Mouse (Mus musculus) CH12.LX (cell line): Measurements from ENCODE around the gene Spop. TPM values are rescaled to one million over a fixed set of nuclear protein-coding genes. Genes with fewer than 3 reads are reported as not detected.
"Not testable (repeated sequence)": the region's sequence is repeated elsewhere in the genome, so short reads cannot be mapped to it uniquely, and the experiment has no call there.

Experiments used
- DNase-seq: peaks from one replicate; pipeline ENCODE4 v3.0.0-alpha.2; 2013; ENCODE audit errors: extremely low read depth
- H3K27ac ChIP-seq: 2 replicates; pipeline ENCODE4 v1.5.1; 2012; ENCODE audit warnings: low read depth, mild to moderate bottlenecking, control low read depth, moderate library complexity; ENCODE audit not compliant: insufficient read depth
- H3K27me3 ChIP-seq: replicated peaks from 2 replicates; pipeline ENCODE3; 2012; ENCODE audit warnings: inconsistent platforms
- H3K36me3 ChIP-seq, 2 experiments: replicated peaks in 1 of 2; 2 replicates each; pipeline versions ENCODE3 to v1.6.1; 2012; ENCODE audit warnings: inconsistent platforms in 1 of 2, low read length in 1 of 2, mild to moderate bottlenecking in 1 of 2, mixed read lengths in 1 of 2, moderate library complexity in 1 of 2; ENCODE audit not compliant: control insufficient read depth in 1 of 2, insufficient read depth in 1 of 2
- H3K4me1 ChIP-seq, 2 experiments: 2 replicates each; pipeline ENCODE4 v1.6.1; 2012; ENCODE audit warnings: inconsistent platforms in 1 of 2, moderate library complexity in 1 of 2; ENCODE audit not compliant: insufficient read depth in 2 of 2, control insufficient read depth in 1 of 2
- H3K4me2 ChIP-seq: 2 replicates; pipeline ENCODE4 v1.6.1; 2012; ENCODE audit warnings: low read depth, mild to moderate bottlenecking, control low read depth; ENCODE audit not compliant: poor library complexity, insufficient read depth, severe bottlenecking
- H3K4me3 ChIP-seq, 3 experiments: fragments of 150-350 bp in 1 of 3; sonication (generic) in 1 of 3; replicated peaks in 1 of 3; 2 replicates each; pipeline versions ENCODE3 to v1.5.1; 2011 to 2012; ENCODE audit warnings: low read depth in 2 of 3, low read length in 2 of 3, mild to moderate bottlenecking in 2 of 3, moderate library complexity in 2 of 3, control low read depth in 1 of 3, improper control_type of control experiment in 1 of 3, inconsistent platforms in 1 of 3, mixed read lengths in 1 of 3; ENCODE audit not compliant: poor library complexity in 1 of 3
- H3K79me2 ChIP-seq: replicated peaks from 2 replicates; pipeline ENCODE4 v1.6.1; 2012; ENCODE audit warnings: mild to moderate bottlenecking, moderate library complexity; ENCODE audit not compliant: control insufficient read depth, poor library complexity, insufficient read depth, severe bottlenecking; ENCODE audit errors: extremely low read depth
- H3K9ac ChIP-seq: 2 replicates; pipeline ENCODE4 v1.6.1; 2012; ENCODE audit warnings: low read depth, mild to moderate bottlenecking, control low read depth, moderate library complexity; ENCODE audit not compliant: insufficient read depth
- H3K9me3 ChIP-seq: replicated peaks from 2 replicates; pipeline ENCODE3; 2012; ENCODE audit warnings: low read length, inconsistent platforms, mixed read lengths
- CTCF ChIP-seq, 2 experiments: IDR thresholded peaks in 1 of 2; conservative IDR thresholded peaks in 1 of 2; 2 replicates each; pipeline ENCODE4 v1.5.1; 2011 to 2012; ENCODE audit warnings: low read depth in 2 of 2, low read length in 2 of 2, improper control_type of control experiment in 1 of 2, inconsistent platforms in 1 of 2, mild to moderate bottlenecking in 1 of 2, moderate library complexity in 1 of 2
- ELF1 ChIP-seq: IDR thresholded peaks from 2 replicates; pipeline ENCODE4 v1.6.1; 2014; ENCODE audit warnings: low read depth, mild to moderate bottlenecking, inconsistent platforms, low read length, improper control_type of control experiment
- ETS1 ChIP-seq: conservative IDR thresholded peaks from 2 replicates; pipeline ENCODE4 v1.6.1; 2012; ENCODE audit warnings: low read depth, mild to moderate bottlenecking, inconsistent platforms, low read length, improper control_type of control experiment, moderate library complexity
- HCFC1 ChIP-seq: IDR thresholded peaks from 2 replicates; pipeline ENCODE4 v1.6.1; 2012; ENCODE audit warnings: low read depth, mild to moderate bottlenecking, inconsistent platforms, low read length, improper control_type of control experiment
- JUN ChIP-seq: IDR thresholded peaks from 2 replicates; pipeline ENCODE4 v1.6.1; 2011; ENCODE audit warnings: low read depth, mild to moderate bottlenecking, low read length, improper control_type of control experiment, moderate library complexity; ENCODE audit not compliant: insufficient read depth
- JUND ChIP-seq: conservative IDR thresholded peaks from 2 replicates; pipeline ENCODE4 v1.6.1; 2011; ENCODE audit warnings: low read depth, low read length, improper control_type of control experiment
- MEF2A ChIP-seq: IDR thresholded peaks from 2 replicates; pipeline ENCODE4 v1.6.1; 2014; ENCODE audit warnings: low read depth, mild to moderate bottlenecking, inconsistent platforms, low read length, improper control_type of control experiment, borderline replicate concordance
- MXI1 ChIP-seq: IDR thresholded peaks from 2 replicates; pipeline ENCODE4 v1.6.1; 2011; ENCODE audit warnings: mild to moderate bottlenecking, low read depth, low read length, improper control_type of control experiment
- NRF1 ChIP-seq: IDR thresholded peaks from 2 replicates; pipeline ENCODE4 v1.6.1; 2014; ENCODE audit warnings: low read depth, mild to moderate bottlenecking, inconsistent platforms, low read length, improper control_type of control experiment, moderate library complexity
- PAX5 ChIP-seq: IDR thresholded peaks from 2 replicates; pipeline ENCODE4 v1.6.1; 2012; ENCODE audit warnings: low read length, inconsistent platforms, mixed read lengths
- RAD21 ChIP-seq: IDR thresholded peaks from 2 replicates; pipeline ENCODE4 v1.6.1; 2011; ENCODE audit warnings: low read depth, mild to moderate bottlenecking, low read length, improper control_type of control experiment, moderate library complexity
- RCOR1 ChIP-seq: conservative IDR thresholded peaks from 2 replicates; pipeline ENCODE4 v1.6.1; 2012; ENCODE audit warnings: low read depth, mild to moderate bottlenecking, inconsistent platforms, low read length, improper control_type of control experiment
- SMC3 ChIP-seq: IDR thresholded peaks from 2 replicates; pipeline ENCODE4 v1.6.1; 2011; ENCODE audit warnings: low read depth, low read length, improper control_type of control experiment
- TCF12 ChIP-seq: IDR thresholded peaks from 2 replicates; pipeline ENCODE4 v1.6.1; 2014; ENCODE audit warnings: low read depth, mild to moderate bottlenecking, inconsistent platforms, low read length, improper control_type of control experiment
- USF2 ChIP-seq: conservative IDR thresholded peaks from 2 replicates; pipeline ENCODE4 v1.6.1; 2011; ENCODE audit warnings: low read depth, low read length, improper control_type of control experiment
- ZKSCAN1 ChIP-seq: IDR thresholded peaks from 2 replicates; pipeline ENCODE4 v1.6.1; 2012; ENCODE audit warnings: low read depth, inconsistent platforms, low read length, improper control_type of control experiment, borderline replicate concordance
- ZMIZ1 ChIP-seq: IDR thresholded peaks from 2 replicates; pipeline ENCODE4 v1.6.1; 2012; ENCODE audit warnings: low read depth, mild to moderate bottlenecking, inconsistent platforms, low read length, improper control_type of control experiment
- ZNF384 ChIP-seq: IDR thresholded peaks from 2 replicates; pipeline ENCODE4 v1.6.1; 2012; ENCODE audit warnings: low read depth, low read length, improper control_type of control experiment, inconsistent platforms
- dilution Hi-C: fragments of 300-500 bp; cut with MboI; formaldehyde crosslinking; loops from 2 replicates; pipeline ENCODE4 v1.14.3; 2020; ENCODE audit warnings: low sequenced_read_pairs; ENCODE audit not compliant: extremely low pct_unique_long_range_greater_than_20kb, extremely low pct_ligation_motif_present
- in situ Hi-C: fragments of 300-500 bp; cut with MboI; formaldehyde crosslinking; loops from 3 replicates; pipeline ENCODE4 v1.14.3; 2019; ENCODE audit warnings: low sequenced_read_pairs, low pct_ligation_motif_present, low pct_unique_long_range_greater_than_20kb, mixed read lengths
- polyA plus RNA-seq: library from polyadenylated mRNA; unstranded; fragments of >175 nt; gene quantifications from 2 replicates; pipeline ENCODE4 v1.2.1, GENCODE M21; 2012; ENCODE audit warnings: low read depth; ENCODE audit not compliant: insufficient read length
- total RNA-seq, 2 experiments: library from RNA; depleted of rRNA; stranded (reverse); fragments of 300-350 nt in 1 of 2; fragments of >200 nt in 1 of 2; gene quantifications; 2 replicates each; pipeline ENCODE4 v1.2.3; 2012 to 2014

The Spop gene
- total and polyA plus RNA-seq, 3 experiments: 42.7 to 103 (median 51.9) TPM

- DNase-seq, H3K27ac ChIP-seq, H3K4me1 ChIP-seq, H3K4me3 ChIP-seq, H3K36me3 ChIP-seq, H3K9ac ChIP-seq, H3K79me2 ChIP-seq, H3K4me2 ChIP-seq, dilution Hi-C loops, H3K9me3 ChIP-seq, in situ Hi-C loops: not testable (repeated sequence)
- peaks cover 40% of the 10 kb centered on the region for H3K27me3 ChIP-seq
- TF ChIP-seq ZNF384: peak; percentile 60
- TF ChIP-seq, all 38 proteins: peak for 1; not testable (repeated sequence) for 37
These were observed 7.5 kb upstream of the Spop start for GRCm38 (mm10) chr11:95406398-95406797.

GRCm38 (mm10) chr11:95409450-95410112 is 4.3 kb upstream of the Spop start:
- Histone ChIP-seq H3K27ac (no peak overlapping the region), H3K4me1 (peaks cover 2 to 5% of the 10 kb centered on the region in 2 experiments; a peak in 1 of 4 replicates), H3K4me3 (no peak overlapping the region), H3K79me2 (no peaks in the 10 kb centered on the region), H3K27me3 (peaks cover 43% of the 10 kb centered on the region), H3K4me2 (no peak overlapping the region), H3K36me3 (no peaks in the 10 kb centered on the region), H3K9me3 (peaks cover 3% of the 10 kb centered on the region), H3K9ac (no peak overlapping the region)
- no peak for TF ChIP-seq CTCF (conservative IDR thresholded peaks at IDR 0.05 in 1 of 2, IDR thresholded peaks at IDR 0.05 in 1 of 2; ENCODE audit: low read depth in 2 of 2, low read length in 2 of 2)
- no peak for TF ChIP-seq MXI1
- no peak for TF ChIP-seq ZMIZ1
- no peak for TF ChIP-seq HCFC1
- TF ChIP-seq PAX5: no peak
- TF ChIP-seq TCF12: no peak
- TF ChIP-seq ZKSCAN1: no peak
- no peak for TF ChIP-seq USF2
- TF ChIP-seq SMC3: no peak
- no peak for TF ChIP-seq ETS1
- TF ChIP-seq ELF1: no peak
- TF ChIP-seq JUN: no peak
- TF ChIP-seq RAD21: no peak
- no peak for TF ChIP-seq RCOR1
- TF ChIP-seq JUND: no peak
- TF ChIP-seq MEF2A: no peak
- no peak for TF ChIP-seq NRF1
- in situ Hi-C loops: no loop called here
- no peak for DNase-seq
- dilution Hi-C loops: no loop called here
